Mouse (Mus musculus): ENCODE results near the gene Zdhhc25. TPM values are rescaled to one million over a fixed set of nuclear protein-coding genes. Genes with fewer than 3 reads are reported as not detected.

Zdhhc25 gene
- total RNA-seq, 2 experiments from 2014 or later: not detected

DNA sequence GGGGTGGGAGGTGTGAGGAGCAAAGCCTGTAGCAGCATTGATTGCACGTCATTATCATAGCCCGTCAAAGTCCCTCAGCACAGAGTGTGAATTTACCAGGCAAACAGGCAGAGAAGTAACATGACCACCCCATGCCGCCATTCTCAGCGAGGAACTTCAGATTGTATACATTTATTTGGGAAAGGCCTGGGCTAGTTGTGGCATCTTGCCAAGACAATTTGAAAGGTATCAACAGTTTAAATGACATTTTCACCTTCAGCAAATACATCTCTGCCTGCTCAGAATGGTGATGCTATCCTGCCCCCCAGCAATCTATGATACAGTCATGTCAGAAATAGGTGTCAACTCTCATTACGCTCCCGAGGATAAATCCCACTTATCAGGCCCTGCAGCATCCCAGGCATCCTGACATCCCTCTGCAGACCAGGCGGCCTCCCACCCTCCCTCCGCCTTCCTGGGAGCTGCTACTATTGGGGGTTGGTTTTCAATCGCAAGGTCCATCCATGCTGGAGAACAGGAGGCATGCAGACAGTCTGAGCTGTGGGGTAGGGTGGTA is 28.8 kb downstream of the Zdhhc25 start:
- DNase-seq: no peak

- no peak for DNase-seq
Measured at GRCm38 (mm10) chr15:88635205-88635604, 35.1 kb downstream of the Zdhhc25 start.

GRCm38 (mm10) chr15:88651019-88651418 is 50.9 kb downstream of the Zdhhc25 start:
- DNase-seq: peak; percentile 62 to 72

Other genes starting within 250 kb of the Zdhhc25 start
- 10 to 100 TPM; 54.0 to 65.9 TPM for gene Brd1, start 133.9 kb downstream of the Zdhhc25 start, total RNA-seq (2021)
- gene Zbed4, start 151.4 kb downstream of the Zdhhc25 start, total RNA-seq (2021): 10 to 100 TPM in 1 of 2 experiments, 1 to 10 TPM in 1; 9.6 to 11.3 TPM
- 10 to 100 TPM; 14.1 to 18.9 TPM for gene Alg12, start 219.0 kb downstream of the Zdhhc25 start, total RNA-seq (2021)
- 10 to 100 TPM; 40.1 to 52.8 TPM for gene Creld2, start 219.3 kb downstream of the Zdhhc25 start, total RNA-seq (2021)

Measured in adrenal gland, postnatal 36 days (tissue).